Mouse (Mus musculus) cerebellum, adult 2 months (tissue): ENCODE results near the gene Evx2.

ENCODE experiments used
- CTCF ChIP-seq: fragments of 200-500 bp; IDR thresholded peaks from 2 replicates; pipeline ENCODE4 v1.5.1; 2011; ENCODE audit warnings: low read depth, mild to moderate bottlenecking, control low read depth, low read length, moderate library complexity, borderline replicate concordance; ENCODE audit not compliant: insufficient read depth
- POLR2A ChIP-seq: fragments of 200-500 bp; IDR thresholded peaks from 2 replicates; pipeline ENCODE4 v1.6.1; 2011; ENCODE audit warnings: low read length, control low read depth, borderline replicate concordance; ENCODE audit not compliant: insufficient read depth

DNA sequence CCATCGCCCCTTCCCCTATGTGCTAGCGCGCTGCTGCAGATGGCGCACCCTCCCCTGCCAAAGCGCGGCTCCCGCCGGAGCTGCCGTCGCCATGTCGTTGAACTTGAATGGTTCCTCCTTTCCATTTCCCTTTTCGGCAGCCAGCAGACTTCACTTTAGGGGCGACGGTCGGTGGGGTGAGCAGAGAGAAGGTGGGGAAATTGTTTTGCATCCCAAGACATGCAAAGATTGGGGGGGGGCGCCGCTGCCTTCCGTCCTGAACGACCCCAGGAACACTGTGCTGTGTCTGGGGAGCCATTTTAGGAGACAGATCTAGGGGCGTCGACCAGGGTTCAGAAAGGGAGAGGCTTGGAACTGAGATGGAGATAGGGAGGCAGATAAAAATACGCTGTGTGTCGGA lies 20.6 kb upstream of the Evx2 start:
- no peak for TF ChIP-seq POLR2A
- TF ChIP-seq CTCF: no peak
